ENCODE assay signal across 7 mouse cellular contexts in the genomic region with DNA sequence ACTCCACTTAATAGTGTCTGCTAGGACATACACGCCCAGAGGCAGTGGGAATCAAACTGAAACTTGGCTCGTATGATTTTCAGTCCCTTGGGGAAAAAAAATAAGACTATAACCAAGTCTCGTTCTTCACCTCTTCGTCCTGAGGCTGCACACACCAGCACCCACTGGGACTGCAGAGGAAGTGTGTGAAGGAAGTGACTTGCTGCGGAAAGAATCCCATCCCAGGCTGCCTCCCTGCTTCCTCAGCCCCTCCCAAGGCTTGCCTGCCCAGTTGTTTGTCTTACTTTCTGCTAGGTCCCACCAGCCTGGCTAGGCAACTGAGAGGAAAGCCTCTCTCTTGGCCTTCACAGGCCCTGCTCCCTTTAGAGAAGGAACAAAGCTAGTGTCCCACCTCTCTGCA. TPM values are rescaled to one million over a fixed set of nuclear protein-coding genes. Genes with fewer than 3 reads are reported as not detected.
DNase-seq lines count a peak whose midpoint lies in the region.

No protein-coding gene starts in this region.

- DNase-seq in adrenal gland, postnatal 25 days: peak; percentile 16
- peak; percentile 26 for DNase-seq in gastrocnemius, postnatal 36 days
- DNase-seq in kidney, adult 18-20 months: peak; percentile 53
- peak; percentile 72 for DNase-seq in lung, postnatal 10 days
- no peak for DNase-seq in right cerebral cortex, postnatal 10 days (ENCODE audit: low spot score in 2 of 2)
- DNase-seq in spleen, postnatal 36 days (ENCODE audit: low spot score in 2 of 2): no peak
- DNase-seq in spleen, adult 12 weeks (ENCODE audit: low spot score): no peak

- intact Hi-C loops in gastrocnemius, postnatal 36 days (cut with DNase I): no loop called here

RNA-seq across cellular contexts. Expression of a gene that starts 20.9 kb away (rescaled TPM):
- 69.8 and 82.3 TPM in 2 replicates for total RNA-seq in adrenal gland, postnatal 25 days (2021)
- 10 to 100 TPM; 16.7 to 18.8 TPM for total RNA-seq in gastrocnemius, postnatal 36 days (2021)

RNA-seq across cellular contexts. Expression of a gene that starts 21.8 kb away (rescaled TPM):
- 89.2 and 102 TPM in 2 replicates for total RNA-seq in adrenal gland, postnatal 25 days (2021)
- 10 to 100 TPM; 35.8 to 39.7 TPM for total RNA-seq in gastrocnemius, postnatal 36 days (2021)

RNA-seq across cellular contexts. Expression of a gene that starts 51.9 kb away (rescaled TPM):
- total RNA-seq in adrenal gland, postnatal 25 days (2021): 70.2 and 87.3 TPM in 2 replicates
- total RNA-seq in gastrocnemius, postnatal 36 days (2021): 1 to 10 TPM; 5.1 to 5.3 TPM

Comparison
In these comparisons a context has a peak if more than half of its experiments do, and no peak if none do; other contexts are left out.
1. DNase-seq: peak in adrenal gland, postnatal 25 days (single experiment), gastrocnemius, postnatal 36 days (2 of 2), kidney, adult 18-20 months (single experiment) and lung, postnatal 10 days (single experiment); none in right cerebral cortex, postnatal 10 days (0 of 2), spleen, postnatal 36 days (0 of 2) and spleen, adult 12 weeks (single experiment).
2. RNA of a gene that starts 51.9 kb away (total RNA-seq): 70.2 to 87.3 TPM in adrenal gland, postnatal 25 days; 5.1 to 5.3 TPM in gastrocnemius, postnatal 36 days; every median in the first group is over 10 times any median in the second.